Mouse (Mus musculus) thymus, postnatal 14 days (tissue): Measurements from ENCODE around the gene Cspg5.

Experiments used
- DNase-seq: peaks from one replicate; pipeline ENCODE4 v3.0.0; 2021

Cspg5 gene

DNA sequence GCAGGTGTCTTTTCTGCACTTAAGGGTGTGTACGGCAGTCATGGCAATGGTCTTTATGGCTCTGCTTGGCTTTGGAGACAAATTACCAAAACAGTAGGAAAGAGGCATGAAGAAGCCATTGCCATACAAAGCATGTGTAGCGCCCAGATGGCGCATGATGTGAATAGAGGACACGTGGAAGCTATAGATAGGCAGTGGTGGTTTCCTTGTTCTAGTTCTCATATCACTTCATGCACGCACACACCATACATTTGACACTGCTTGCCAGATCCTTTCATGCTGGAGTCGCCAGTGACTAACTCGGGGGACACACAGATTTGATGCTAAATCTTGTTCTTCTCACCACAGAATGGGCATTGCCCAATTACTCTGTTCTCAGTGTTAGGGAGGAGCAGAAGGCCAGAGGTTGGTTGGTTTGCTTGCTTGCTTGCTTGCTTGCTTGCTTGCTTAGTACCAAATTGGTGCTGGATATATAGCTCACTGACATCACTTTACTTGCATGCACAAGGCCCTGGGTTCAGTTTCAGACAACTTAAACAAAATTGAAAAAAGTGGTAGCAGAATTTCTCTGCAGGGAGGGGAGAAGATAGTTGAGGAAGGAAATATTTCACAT lies at the start of gene Cspg5:
Cspg5 (plus strand) TSS at position 563 of the 613 bp plus-strand sequence.
- DNase-seq = no peak

DNA sequence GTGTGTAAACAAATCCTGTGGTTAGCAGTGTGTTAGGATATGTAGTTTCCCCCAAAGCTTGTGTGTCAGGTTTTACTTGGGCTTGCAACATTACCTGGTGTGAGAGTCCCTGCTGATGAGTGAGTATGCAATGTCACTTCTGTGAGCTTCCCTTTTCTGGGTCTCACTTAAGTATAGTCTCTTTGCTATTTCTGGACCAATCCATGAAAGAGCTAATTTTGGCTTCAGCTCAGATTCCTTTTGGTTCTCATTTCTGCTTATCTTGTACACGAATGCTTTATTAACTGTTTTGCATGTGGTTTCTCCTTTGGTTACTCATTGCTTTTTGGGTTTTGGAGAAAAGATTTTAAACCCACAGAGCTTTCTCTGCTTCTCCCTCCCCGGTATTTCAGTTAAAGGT lies 43.7 kb upstream of the Cspg5 start:
- no peak for DNase-seq

DNA sequence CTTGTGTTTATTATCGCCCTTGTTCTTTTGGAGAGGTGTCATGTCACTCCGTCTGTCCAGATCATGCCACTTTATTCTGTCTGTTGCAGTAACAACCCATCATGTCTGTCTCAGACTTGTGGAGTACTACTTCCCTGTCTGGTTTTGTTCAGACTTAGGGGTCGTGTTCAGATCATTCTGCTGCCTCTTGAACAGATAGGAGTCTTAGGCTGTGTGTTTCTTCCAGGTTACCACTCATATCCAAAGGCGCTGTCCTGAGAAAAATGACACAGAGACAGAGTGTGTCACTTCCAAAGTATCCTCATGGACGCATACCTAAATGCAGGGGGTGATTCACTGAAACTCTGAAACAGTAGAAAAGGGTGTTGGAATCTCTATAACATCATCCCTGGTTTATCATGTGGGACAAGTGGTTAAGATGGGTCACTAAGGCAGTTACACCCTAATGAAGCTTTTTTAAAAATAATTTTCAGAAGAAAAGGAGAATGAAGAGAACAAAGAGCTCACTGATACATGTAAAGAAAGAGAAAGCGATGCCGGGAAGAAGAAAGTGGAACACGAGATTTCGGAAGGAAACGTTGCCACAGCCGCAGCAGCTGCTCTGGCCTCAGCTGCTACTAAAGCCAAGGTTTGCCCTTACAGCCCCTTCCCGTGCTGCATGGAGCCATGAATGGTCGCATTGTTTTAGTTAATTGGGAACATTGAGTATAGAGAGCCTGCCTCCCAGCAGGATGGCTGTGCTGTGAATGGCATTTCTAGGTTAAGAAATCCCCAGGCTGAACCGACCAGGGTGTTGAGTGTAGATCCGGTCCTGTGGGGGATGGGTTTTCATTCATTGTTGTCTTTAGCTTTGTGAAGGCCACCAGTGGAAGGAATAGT lies 37.8 kb upstream of the Cspg5 start:
- no peak for DNase-seq

DNA sequence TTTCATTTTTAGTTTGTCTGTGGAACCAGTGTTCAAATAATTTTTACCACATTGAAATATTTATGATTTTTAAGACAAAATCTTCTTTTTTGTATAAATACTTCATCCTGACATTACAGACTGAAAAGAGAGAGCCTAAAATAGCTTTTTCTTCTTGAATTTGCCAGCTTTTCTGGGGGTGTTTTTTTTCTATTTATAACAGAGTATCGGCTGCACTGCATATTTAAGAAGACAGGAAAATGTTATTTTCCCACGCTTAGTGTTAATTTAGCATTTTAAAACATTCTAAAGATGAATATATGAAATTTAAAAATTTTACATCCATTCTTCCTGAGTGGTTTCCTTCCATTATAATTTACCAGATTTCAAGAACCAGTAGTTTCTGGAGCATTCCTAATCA lies 37.1 kb upstream of the Cspg5 start:
- no peak for DNase-seq

DNA sequence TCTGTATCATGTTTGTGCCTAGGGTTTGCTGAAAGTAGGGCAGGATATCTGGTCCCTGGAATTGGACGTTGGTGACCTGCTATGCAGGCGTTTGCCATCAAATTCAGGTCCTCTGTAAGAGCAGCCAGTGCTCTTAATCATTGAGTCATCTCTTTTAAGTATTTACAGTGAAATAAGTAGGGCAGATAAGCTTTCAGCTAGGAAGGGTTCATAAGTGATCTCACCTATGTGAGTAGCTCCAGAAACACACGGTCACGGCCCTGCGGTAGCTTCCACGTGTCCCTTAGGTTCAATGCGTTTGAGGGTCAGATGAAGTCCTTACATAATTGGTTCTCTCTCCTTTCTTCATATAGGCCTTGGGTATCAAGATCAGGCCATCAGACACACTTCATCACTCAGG lies 35.3 kb upstream of the Cspg5 start:
- no peak for DNase-seq

DNA sequence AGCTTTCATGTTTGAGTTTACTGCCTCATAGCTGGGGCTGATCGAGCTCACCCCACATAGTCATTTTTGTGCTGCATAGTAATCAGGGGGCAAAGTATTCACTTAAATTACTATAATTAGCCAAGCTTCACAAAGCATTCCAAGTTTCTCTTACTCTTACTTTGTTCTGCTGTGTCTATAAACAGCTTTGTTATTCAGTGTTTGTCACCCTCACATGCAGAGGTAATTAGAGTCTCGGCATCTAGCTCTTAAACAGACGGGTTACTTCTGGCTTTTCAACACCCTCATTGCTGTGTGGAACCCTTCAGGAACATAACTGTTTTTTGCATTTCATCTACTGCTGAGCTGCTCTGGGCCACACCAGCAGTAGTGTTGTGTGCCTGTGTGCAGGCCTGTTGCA lies 34.6 kb upstream of the Cspg5 start:
- DNase-seq = no peak

DNA sequence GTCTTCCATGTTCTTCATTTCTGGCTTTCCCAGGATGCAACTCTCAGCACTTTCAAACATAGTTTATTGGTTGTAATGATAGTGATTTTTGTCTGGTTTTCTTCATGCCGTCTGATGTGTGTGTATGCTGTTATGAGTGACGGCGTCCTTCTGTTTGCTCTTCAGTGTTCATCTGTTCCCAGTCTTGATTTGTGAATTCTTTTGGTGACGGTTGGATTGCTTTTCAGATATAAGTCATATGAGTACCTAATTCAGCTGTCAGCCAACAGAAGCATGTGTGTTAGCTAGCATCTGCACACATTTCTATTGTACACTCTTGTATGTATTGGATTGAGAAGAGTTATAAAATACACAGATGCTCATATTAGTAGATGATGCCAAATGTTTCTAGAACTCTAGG lies 19.3 kb upstream of the Cspg5 start:
- no peak for DNase-seq

DNA sequence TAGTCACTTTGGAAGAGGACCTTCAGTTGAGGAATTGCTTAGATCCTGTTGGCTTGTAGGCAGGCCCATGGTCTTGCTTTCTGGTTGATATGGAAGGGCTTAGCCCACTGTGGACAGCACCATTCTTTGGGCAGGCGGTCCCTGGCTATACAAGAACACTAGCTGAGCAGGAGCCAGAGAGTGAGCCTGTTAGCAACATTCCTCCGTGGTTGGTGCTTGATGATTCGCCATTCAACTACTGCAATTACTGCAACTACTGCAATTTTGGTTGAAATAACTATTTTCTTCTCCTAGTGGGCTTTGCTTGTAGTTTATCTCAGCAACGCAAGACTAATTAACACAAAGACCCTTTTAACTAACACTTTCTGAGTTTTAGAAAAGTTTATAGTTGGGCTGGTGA lies 17.4 kb upstream of the Cspg5 start:
- DNase-seq = no peak

DNA sequence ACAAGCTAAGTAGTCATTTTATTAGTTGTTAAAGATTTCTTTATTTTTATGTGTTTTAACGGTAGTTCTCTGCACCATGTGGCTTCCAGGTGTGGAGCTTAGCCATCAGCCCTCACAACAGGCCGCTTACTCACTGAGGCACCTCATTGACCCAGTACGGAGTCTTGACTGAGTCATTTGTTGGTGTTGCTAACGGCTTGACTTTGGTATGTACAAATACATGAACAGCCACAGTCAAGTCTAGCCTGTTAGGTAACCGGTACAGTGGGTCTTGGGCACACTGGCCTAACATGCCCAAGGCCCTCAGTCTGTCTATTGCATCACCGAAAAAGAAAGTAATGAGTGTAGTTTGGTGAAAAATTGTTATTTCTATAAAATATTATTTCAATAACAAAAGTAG lies 14.9 kb upstream of the Cspg5 start:
- DNase-seq = no peak

DNA sequence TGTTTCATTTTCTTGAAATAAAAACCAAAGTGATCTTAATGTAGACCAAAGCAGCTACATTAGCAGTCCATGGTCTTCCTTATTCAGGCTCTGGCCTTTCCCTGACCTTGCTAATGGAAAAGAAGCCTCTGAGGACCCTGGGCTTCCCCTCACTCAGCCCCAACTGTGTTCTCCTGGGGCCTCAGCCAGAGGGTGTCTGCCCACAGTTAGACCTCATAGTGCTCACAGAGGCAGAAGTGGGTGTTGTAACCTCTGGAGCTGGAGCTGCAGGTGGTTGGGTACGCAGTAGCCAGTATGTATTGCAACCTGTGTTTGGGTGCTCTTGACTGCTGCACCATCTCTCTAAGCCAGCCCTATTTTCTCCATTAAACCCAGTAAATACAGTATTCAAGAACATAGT lies 14.5 kb upstream of the Cspg5 start:
- DNase-seq = no peak

DNA sequence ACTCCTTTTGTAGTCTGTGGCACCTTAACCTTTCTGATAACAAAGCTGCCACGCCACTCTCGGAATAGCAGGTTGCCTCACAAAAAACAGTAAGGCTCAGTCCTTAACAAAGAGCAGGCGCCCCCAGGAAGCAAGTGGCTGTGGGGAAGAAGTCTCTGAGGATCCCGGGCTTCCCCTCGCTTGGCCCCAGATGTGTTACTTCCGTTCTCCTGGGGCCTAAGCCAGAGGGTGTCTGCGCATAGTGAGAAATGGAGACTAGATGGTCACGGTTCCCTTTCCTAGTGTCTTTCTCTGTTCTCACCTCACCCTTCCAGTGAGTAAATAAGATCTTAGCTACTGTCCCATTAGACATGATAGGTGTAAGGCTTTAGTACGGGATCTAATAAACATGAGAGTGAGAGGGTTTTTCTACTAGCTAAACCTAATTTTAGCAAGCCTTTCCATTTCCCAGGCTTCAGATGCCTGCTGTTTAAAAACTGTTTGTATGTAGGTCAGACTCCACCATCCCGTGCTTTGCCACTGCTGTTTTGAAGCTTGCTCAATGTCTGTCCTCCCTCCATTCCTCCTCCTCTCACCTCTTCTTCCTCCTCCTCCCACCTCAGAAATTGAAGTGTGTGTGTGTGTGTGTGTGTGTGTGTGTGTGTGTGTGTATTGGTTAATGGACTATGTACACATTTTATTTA lies 13.9 kb upstream of the Cspg5 start:
- DNase-seq = no peak

DNA sequence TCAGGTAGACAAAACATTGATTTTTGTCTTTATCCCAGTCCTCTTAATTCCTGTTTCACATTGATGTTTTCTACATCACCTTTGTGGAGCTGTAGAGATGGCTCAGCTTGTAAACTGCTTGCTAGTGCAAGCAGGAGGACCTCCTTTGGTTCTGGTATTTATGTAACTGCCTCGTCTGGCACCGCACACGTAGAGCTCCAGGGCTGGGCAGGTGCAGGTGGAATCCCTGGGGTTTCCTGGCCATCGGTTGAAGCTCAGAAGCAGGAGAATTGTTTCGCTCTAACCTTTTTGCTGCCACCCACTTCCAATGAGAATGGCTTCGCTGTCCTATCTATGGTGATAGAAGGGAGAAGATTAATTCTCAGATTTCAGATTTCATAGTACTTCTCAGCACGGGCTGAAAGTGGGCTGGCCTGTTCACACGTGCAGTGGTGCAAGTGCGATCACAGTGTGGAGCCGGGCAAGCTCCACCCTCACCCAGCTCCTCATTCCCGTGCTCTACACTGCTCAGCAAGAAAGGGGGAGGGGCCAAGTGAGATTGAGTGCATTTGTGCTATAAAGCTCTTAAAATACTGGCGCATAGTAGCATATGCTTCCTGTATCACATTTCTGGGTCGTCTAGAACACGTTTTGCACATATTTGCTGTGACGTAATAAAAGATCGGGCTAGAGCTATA lies 13.1 kb upstream of the Cspg5 start:
- DNase-seq = no peak

DNA sequence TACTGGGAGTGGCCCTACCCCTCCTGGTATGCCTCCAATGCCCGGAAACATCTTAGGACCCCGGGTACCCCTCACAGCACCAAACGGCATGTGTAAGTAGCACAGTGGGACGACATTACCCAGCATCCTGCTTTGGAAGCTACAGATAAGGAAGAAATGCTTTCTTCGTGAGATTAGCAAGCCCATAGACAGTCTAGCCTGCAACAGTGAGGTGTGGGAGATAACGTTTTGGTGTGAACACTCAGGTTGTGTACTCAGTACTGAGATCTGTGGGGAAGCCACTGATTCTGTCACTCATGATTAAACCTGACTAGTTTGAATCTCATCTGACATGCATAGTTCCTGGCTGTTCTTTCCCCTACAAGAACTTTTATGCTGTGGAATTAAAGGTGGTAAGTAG lies 8.6 kb upstream of the Cspg5 start:
- no peak for DNase-seq

DNA sequence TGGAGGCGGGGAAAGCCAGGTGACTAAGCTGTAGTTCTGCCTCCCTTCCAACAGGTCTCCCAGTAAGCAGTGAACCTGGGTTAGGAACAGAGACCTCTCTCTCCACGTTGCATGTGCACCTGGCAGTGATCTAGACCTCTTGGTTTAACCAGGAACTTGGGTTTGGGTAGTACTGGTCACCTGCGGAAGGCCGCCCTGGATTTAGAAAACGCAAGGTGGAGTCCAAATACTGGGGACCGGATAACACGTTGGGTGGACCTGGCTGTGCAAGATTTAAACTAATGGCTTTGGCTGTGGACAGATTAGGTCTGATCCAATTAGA lies 945 bp downstream of the Cspg5 start:
- DNase-seq = no peak

DNA sequence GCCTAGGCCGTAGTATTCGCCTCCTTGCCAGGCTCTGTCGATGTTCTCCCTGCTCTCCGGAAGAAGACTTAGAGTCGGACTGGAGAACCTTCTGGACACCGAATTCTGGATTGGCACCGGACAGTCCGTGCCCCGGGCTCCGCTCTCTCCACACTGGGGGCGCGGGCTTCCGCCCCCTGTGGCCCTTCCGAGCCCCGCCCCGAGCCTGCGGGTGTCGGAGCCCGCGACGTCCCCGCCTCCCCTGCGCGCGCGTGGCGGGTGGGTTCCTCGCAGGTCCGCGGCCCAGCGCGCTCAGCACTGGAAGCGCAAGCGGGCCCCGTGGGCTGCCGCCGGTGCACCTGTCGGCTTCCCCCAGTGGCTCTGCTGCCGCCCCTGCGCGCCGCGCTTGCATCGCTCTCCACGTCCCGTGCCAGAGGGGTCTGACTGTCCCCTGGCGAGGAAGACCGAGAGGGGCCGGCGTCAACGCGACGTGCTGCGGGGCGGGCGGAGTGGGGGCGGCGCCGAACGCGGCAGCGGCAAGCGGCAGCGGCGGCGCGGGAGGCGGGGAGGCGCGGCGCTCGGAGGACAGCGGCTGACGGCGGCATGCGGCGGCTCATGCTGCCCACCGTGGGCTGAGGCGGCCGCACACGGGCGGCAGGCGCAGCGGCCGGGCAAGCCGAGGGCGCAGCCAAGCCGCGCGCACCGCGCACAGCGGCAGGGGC lies 1.5 kb downstream of the Cspg5 start:
- DNase-seq = peak; percentile 48

DNA sequence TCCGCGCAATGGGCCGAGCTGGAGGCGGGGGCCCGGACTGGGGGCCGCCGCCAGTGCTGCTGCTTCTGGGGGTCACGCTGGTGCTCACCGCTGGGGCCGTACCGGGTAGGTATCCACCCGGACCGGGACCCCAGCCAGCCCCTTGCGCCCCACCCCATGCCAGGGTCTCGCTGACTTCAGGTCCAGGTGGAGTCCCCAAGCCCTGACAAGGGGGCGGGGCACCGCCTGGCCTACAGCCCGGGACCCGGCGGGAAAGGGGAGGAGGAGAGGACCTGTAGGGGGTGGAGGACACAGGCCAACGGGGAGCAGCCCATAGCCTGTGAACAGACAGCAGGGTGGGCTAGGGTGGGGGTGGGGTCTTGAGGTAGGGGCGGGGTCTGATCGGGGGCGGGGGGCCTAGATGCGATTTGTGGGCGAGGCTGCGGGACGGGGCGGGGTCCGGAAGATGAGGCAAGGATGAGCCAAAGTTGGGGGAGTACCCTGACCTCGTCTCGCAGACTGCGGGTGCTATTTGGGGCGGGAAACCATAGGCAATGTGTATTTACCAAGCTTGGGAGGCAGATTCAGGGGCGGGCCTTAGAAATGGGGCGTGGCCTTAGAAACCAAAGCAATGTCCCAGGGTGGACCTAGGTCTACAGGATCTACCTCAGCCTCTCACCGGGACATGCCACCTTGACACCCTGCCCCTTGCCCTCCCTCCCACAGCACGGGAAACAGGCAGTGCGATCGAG lies 2.2 kb downstream of the Cspg5 start:
- DNase-seq = peak; percentile 37

DNA sequence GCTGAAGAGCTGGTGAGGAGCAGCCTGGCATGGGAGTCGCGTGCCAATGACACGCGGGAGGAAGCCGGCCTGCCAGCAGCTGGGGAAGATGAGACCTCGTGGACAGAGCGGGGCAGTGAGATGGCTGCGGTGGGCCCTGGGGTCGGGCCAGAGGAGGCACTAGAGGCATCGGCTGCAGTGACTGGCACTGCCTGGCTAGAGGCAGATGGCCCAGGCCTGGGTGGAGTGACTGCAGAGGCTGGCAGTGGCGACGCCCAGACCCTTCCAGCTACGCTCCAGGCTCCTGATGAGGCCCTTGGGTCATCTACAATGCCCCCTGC lies 2.7 kb downstream of the Cspg5 start:
- DNase-seq = no peak

DNA sequence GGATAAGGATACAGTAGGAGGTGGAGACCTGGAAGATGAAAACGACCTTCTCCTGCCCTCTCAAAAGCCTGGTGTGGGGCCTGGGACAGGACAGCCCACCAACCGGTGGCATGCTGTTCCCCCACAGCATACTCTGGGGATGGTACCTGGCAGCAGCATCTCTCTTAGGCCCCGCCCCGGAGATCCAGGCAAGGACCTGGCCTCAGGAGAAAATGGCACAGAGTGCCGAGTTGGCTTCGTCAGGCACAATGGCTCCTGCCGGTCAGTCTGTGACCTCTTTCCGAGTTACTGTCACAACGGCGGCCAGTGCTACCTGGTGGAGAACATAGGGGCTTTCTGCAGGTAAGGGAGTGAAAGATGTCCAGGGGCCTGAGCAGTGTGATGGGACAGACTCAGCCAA lies 3.5 kb downstream of the Cspg5 start:
- DNase-seq = no peak

DNA sequence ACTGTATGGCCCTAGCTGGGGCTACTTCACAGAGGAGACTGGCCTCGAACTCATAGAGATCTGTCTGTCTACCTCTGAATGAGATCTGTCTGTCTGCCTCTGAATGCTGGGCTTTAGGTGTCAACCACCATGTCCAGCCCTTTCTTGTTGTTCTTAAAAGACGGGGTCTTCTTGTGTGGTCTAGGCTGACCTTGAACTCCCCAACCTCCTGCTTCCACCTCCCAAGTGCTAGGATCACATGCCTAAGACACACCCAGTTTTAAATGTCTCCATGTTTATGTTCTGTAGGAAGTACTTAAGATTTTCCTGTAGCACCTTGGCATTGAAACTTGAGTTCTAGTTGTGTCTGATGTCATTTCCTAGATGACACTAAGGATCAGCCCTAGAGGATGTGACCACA lies 5.3 kb downstream of the Cspg5 start:
- no peak for DNase-seq

DNA sequence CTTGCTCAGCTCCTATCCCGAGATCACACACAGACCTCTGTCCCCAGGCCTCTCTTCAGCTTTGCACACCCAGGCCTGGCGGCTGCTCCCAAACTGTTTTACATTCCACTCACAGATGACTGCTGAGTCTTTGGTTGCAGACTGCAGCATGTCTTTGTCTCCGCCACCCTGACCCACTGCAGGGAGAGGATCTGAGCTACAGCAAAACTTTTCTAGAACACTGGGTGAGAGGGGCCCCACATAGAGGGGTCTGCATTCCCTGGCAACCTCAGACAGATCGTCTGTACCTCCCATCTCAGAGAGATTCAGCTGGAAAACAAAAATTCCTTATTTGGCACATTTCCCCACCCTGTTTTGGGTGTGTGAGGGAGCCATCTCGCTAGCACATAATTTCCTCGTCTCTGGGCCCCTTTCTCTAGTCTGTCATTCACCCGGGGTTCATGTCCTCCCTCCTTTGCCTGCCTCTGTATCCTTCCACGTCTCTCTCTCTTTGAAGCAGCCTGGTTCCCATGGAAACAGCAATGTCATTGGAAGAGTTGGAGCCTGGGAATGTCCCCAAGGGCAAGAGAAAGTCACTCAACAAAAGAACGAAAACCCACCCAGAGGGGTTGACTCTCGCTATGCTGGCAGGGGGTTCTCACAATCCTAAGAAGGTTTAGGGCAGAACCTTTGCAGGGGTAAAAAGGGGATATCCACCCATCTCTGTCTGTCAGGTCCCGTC lies 6.4 kb downstream of the Cspg5 start:
- no peak for DNase-seq

DNA sequence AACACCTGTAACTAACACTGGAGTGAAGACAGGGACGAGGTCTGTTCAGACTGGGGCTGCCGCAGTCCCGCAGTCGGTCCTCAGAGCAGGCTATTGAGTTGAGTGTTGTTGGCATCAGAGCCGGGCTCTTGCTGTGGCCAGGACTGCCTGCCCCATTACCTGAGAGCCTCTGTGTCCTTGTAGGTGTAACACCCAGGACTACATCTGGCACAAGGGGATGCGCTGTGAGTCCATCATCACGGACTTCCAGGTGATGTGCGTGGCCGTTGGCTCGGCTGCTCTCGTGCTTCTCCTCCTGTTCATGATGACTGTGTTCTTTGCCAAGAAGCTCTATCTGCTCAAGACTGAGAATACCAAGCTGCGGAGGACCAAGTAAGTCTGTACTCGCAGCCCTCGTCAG lies 7.2 kb downstream of the Cspg5 start:
- DNase-seq = no peak
